Mouse (Mus musculus) cerebellum, adult 2 months (tissue): ENCODE results near the gene Rcan2.

ENCODE experiments used
- CTCF ChIP-seq: fragments of 200-500 bp; IDR thresholded peaks from 2 replicates; pipeline ENCODE4 v1.5.1; 2011; ENCODE audit warnings: low read depth, mild to moderate bottlenecking, control low read depth, low read length, moderate library complexity, borderline replicate concordance; ENCODE audit not compliant: insufficient read depth
- POLR2A ChIP-seq: fragments of 200-500 bp; IDR thresholded peaks from 2 replicates; pipeline ENCODE4 v1.6.1; 2011; ENCODE audit warnings: low read length, control low read depth, borderline replicate concordance; ENCODE audit not compliant: insufficient read depth

- TF ChIP-seq POLR2A (no peak), CTCF (no peak)
Measured at GRCm38 (mm10) chr17:43788222-43788621, 12.9 kb upstream of the Rcan2 start.
